Mouse (Mus musculus) left cerebral cortex, postnatal 25 days (tissue): ENCODE measurements around the gene Vezf1. TPM values are rescaled to one million over a fixed set of nuclear protein-coding genes. Genes with fewer than 3 reads are reported as not detected.

Experiments used
- DNase-seq, 2 experiments: peaks; one replicate each; pipeline ENCODE4 v3.0.0; 2022; ENCODE audit warnings: low spot score in 2 of 2, mixed read lengths in 1 of 2
- intact Hi-C: fragments of 180-260 bp; cut with DNase I; formaldehyde crosslinking; loops from one replicate; pipeline ENCODE4 v1.15.1; 2025
- total RNA-seq, 2 experiments: library from RNA; stranded (reverse); gene quantifications; 2 replicates each; pipeline ENCODE4 v1.2.3; 2021

The Vezf1 gene
- total RNA-seq, 2 experiments from 2014 or later: 23.6 to 25.8 TPM

- intact Hi-C loops: no loop called here
- DNase-seq: no peak
Observed at GRCm38 (mm10) chr11:88049732-88050131, 18.3 kb upstream of the Vezf1 start.

- DNase-seq: no peak
- intact Hi-C loops: no loop called here
Observed at GRCm38 (mm10) chr11:88052638-88053037, 15.4 kb upstream of the Vezf1 start.

DNA sequence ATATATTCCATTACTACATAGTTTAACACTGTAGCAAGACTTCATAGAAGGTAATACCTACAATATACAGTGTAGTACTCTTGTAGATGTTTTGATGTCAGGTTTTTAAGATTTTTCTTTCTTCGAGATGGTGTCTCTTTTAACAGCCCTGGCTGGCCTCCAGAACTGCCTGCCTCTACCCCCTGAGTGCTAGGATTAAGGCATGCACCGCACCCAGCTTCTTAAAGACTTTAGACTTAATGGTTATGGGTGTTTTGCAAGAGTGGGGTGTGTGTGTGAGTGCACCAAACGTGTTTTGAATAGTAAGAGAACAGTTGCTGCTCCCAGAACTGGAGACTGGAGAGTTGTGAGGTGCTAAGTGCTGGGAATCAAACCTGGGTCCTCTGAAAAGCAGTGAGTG, 14.3 kb upstream of the Vezf1 start:
- no peak for DNase-seq
- intact Hi-C loops: no loop called here

- peak; percentile 45 to 48 for DNase-seq
- intact Hi-C loops: no loop called here
Observed at GRCm38 (mm10) chr11:88054589-88054988, 13.5 kb upstream of the Vezf1 start.

DNA sequence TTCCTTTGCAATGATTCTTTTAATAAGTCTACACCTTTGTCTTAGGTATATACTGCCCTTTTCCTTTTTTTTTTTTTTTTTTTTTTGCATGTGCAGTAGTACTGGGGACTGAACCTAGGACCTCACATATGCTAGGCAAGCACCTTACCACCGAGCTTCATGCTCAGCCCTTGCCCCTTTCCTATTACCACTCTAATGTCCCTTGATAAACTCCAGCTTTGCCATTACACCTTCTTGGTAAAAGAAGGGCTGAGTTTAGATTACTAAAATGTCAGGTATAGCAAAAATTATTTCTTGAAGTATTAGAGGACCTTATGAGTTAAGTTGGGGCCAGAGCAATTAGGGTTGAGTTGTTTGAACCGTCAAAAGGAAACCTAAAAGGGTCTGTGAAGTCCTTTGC, 12.3 kb upstream of the Vezf1 start:
- intact Hi-C loops: no loop called here
- no peak for DNase-seq

GRCm38 (mm10) chr11:88057788-88058187, 10.3 kb upstream of the Vezf1 start:
- intact Hi-C loops: loop anchor here (2.0 kb wide), 1 partner anchor 139 kb away; no protein-coding TSS in a partner anchor
- DNase-seq: no peak

DNA sequence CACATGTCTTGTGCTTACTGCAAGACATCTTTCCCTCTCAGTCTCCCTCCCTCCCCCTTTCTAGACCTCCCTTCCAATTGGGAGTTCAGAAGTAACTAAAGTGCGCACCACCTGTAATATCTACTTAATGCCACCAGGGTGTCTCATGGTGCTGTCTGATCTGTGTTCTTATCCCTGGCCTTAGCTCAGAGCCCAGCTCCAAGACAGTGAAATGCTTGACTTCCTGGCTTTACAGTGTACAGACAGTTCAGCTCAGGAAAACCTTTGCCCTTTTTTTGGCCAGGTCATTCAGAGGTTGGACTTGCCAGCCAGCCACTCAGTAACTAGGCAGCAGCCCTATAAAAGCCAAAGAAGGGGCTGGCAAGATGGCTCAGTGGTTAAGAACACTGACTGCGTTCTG, 8.9 kb upstream of the Vezf1 start:
- peak; percentile 33 to 37 for DNase-seq
- intact Hi-C loops: loop anchor here (2.0 kb wide), 1 partner anchor 138 kb away; no protein-coding TSS in a partner anchor

- intact Hi-C loops: no loop called here
- DNase-seq: no peak
Observed at GRCm38 (mm10) chr11:88061892-88062625, 6.0 kb upstream of the Vezf1 start.

GRCm38 (mm10) chr11:88065732-88066131, 2.3 kb upstream of the Vezf1 start:
- no peak for DNase-seq
- intact Hi-C loops: no loop called here

- intact Hi-C loops: no loop called here
- DNase-seq: no peak
Observed at GRCm38 (mm10) chr11:88067191-88067585, 891 bp upstream of the Vezf1 start.

GRCm38 (mm10) chr11:88068411-88069245, 549 bp downstream of the Vezf1 start:
- peak; percentile 17 to 41 for DNase-seq
- intact Hi-C loops: loop anchor here (2.0 kb wide), 2 partner anchors 30 to 94 kb away; partner anchors contain the start of gene Cuedc1

DNA sequence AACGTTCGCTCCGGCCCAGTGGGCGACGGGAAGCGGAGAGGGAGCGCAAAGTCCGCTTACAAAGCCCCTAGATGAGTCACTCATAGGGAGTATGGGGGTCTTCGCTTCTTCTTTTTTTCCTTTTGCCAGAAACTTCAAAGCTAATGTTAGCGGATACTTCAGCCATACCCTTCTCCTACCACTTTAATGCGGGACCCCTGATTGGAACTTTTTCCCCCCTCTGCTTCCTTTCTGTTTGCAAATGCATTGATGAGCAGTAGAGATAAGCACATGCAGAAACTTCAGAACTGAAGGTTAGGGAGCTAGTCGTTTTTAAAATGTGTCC, 1.1 kb downstream of the Vezf1 start:
- no peak for DNase-seq
- intact Hi-C loops: loop anchor here (2.0 kb wide), 2 partner anchors 30 to 94 kb away; partner anchors contain the start of gene Cuedc1

GRCm38 (mm10) chr11:88070392-88070791, 2.3 kb downstream of the Vezf1 start:
- intact Hi-C loops: loop anchor here (5.0 kb wide), 1 partner anchor 752 kb away; no protein-coding TSS in a partner anchor
- no peak for DNase-seq

GRCm38 (mm10) chr11:88071113-88071512, 3.0 kb downstream of the Vezf1 start:
- intact Hi-C loops: loop anchor here (5.0 kb wide), 1 partner anchor 751 kb away; no protein-coding TSS in a partner anchor
- no peak for DNase-seq

DNA sequence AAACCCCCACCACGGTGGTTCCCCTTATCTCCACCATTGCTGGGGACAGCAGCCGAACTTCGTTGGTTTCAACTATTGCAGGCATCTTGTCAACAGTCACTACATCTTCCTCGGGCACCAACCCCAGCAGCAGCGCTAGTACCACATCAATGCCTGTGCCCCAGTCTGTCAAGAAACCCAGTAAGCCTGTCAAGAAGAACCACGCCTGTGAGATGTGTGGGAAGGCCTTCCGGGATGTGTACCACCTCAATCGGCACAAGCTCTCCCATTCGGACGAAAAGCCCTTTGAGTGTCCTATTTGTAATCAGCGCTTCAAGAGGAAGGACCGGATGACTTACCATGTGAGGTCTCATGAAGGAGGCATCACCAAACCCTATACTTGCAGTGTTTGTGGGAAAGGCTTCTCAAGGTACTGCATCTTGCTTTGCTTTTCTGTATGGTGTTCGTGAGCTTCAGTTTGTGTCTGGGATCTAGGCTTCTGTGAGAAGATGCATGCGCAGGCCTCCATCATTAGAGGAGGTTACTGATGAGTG, 5.3 kb downstream of the Vezf1 start:
- intact Hi-C loops: loop anchor here (5.0 kb wide), 1 partner anchor 749 kb away; no protein-coding TSS in a partner anchor

DNA sequence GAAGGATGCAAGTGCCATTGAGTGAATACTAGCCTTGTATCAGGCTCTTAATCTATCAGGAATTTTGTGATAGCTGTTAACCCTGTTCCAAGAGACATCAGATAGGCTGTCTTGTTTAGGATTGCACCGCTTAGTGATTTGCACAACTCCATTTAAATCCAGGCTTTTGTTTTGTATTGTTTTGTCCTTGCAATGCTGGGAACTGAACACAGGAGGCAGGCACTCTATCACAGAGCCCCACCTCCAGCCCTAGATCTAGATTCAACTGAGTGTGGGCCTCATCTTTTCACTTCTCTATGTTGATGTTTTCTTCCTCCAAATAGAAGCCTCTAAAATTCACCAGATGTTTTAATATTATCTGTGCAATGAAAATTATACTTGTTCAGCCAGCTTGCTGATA, 7.6 kb downstream of the Vezf1 start:
- intact Hi-C loops: no loop called here
- DNase-seq: no peak

More for the DNA sequence above, 5.3 kb downstream of the Vezf1 start:
- DNase-seq: no peak

DNA sequence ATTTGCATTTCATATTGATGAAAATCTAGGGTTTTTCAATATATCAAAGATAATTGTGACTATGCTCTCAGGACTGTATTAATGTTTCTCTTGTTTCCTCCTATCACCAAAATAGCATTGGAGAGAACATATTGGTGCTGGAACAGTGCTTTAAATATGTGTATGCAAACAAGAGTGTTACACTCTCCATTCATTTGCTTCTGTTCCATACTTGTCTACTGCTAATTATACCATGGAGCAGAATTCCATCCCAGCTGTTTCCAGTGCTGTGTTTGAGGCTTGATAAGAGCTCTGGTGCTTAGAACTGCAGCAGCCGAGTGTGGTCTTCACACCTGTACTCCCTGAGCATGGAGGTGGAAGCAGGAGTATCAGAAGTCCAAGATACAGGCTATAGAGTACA, 8.3 kb downstream of the Vezf1 start:
- intact Hi-C loops: no loop called here
- DNase-seq: peak in 1 of 2 experiments; percentile 20

GRCm38 (mm10) chr11:88083699-88084098, 15.6 kb downstream of the Vezf1 start:
- no peak for DNase-seq
- intact Hi-C loops: no loop called here

DNA sequence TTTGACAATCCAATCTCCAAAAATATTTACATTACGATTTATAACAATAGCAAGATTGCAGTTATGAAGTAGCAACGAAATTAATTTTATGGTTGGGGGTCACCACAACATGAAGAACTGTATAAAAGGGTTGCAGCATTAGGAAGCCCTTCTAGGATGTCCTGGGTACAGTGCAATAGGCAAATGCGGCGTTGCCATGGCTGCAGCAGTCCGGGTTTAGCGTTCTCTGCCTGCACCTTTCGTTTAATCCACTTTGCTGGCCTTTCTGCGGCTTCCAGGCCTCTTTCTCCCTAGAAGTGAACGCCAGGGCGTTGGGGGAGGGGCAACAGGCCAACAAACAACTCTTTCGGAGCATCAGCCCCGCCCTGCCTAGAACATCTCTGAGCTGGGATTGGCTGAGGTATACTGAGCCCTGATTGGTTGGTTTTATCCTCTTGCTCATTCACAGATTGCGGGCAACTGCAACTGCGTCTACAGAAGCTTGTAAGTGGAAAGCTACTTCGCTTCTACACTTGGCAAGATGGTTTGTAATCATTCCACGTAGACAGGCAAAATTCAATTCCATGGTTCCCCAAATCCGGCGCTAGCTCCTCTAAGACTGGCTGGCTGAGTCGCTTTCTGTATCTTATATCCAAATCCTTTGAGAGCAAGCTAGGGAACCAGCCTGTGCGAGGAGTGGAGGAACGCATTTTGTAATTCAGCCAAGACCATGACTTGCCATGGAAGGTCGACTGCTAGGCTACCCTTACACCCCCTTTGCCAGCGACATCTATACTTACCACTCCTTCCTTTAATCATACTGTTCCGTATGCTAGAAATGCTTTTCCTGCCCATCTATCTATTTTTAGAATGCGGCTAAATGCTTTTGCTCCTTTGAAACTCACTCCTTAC, 18.9 kb downstream of the Vezf1 start:
- peak; percentile 86 to 94 for DNase-seq
- intact Hi-C loops: no loop called here
